Mouse (Mus musculus) ES-E14 (cell line): ENCODE measurements around the gene Prrt1.

ENCODE experiments used
- CHD2 ChIP-seq: IDR thresholded peaks from 2 replicates; pipeline ENCODE4 v1.6.1; 2014; ENCODE audit warnings: mild to moderate bottlenecking, low read depth, low read length, inconsistent platforms
- HCFC1 ChIP-seq: IDR thresholded peaks from 2 replicates; pipeline ENCODE4 v1.6.1; 2012; ENCODE audit warnings: low read length, inconsistent platforms, borderline replicate concordance; ENCODE audit not compliant: insufficient read depth
- MAFK ChIP-seq: IDR thresholded peaks from 2 replicates; pipeline ENCODE4 v1.6.1; 2014; ENCODE audit warnings: mild to moderate bottlenecking, low read depth, low read length, inconsistent platforms; ENCODE audit not compliant: insufficient read depth
- ZC3H11A ChIP-seq: IDR thresholded peaks from 2 replicates; pipeline ENCODE4 v1.6.1; 2012; ENCODE audit warnings: low read depth, mild to moderate bottlenecking, inconsistent platforms, low read length, borderline replicate concordance
- ZNF384 ChIP-seq: IDR thresholded peaks from 2 replicates; pipeline ENCODE4 v1.6.1; 2012; ENCODE audit warnings: low read depth, low read length, inconsistent platforms

GRCm38 (mm10) chr17:34596098-34596497 lies 33.2 kb upstream of the Prrt1 start:
- TF ChIP-seq ZC3H11A (no peak), HCFC1 (no peak), ZNF384 (no peak), CHD2 (no peak), MAFK (no peak)
